Mouse (Mus musculus): ENCODE measurements around the gene Bmpr2.

Bmpr2 gene

GRCm38 (mm10) chr1:59902634-59903033, 139.4 kb downstream of the Bmpr2 start:
- no peak for DNase-seq

GRCm38 (mm10) chr1:59904630-59905295, 141.6 kb downstream of the Bmpr2 start:
- no peak for DNase-seq

GRCm38 (mm10) chr1:59905916-59906315, 142.7 kb downstream of the Bmpr2 start:
- no peak for DNase-seq

GRCm38 (mm10) chr1:59906819-59907521, 143.8 kb downstream of the Bmpr2 start:
- DNase-seq = no peak

GRCm38 (mm10) chr1:59907700-59908099, 144.5 kb downstream of the Bmpr2 start:
- DNase-seq = no peak

GRCm38 (mm10) chr1:59910941-59911340, 147.7 kb downstream of the Bmpr2 start:
- no peak for DNase-seq

GRCm38 (mm10) chr1:59912413-59913157, 149.4 kb downstream of the Bmpr2 start, which contains the start of gene Fam117b:
TSS of gene Fam117b (plus strand) at chr1:59913006.
- peak; percentile 99 for DNase-seq

- DNase-seq = peak; percentile 73
Observed at GRCm38 (mm10) chr1:59913195-59913868, 150.1 kb downstream of the Bmpr2 start.

- DNase-seq = no peak
Observed at GRCm38 (mm10) chr1:59913869-59914225, 150.6 kb downstream of the Bmpr2 start.

- DNase-seq = no peak
Observed at GRCm38 (mm10) chr1:59914799-59915198, 151.6 kb downstream of the Bmpr2 start.

- DNase-seq = no peak
Observed at GRCm38 (mm10) chr1:59915843-59916610, 152.8 kb downstream of the Bmpr2 start.

- peak; percentile 20 for DNase-seq
Observed at GRCm38 (mm10) chr1:59917401-59917800, 154.2 kb downstream of the Bmpr2 start.

GRCm38 (mm10) chr1:59918075-59918474, 154.9 kb downstream of the Bmpr2 start:
- DNase-seq = no peak

GRCm38 (mm10) chr1:59923201-59923600, 160.0 kb downstream of the Bmpr2 start:
- no peak for DNase-seq

GRCm38 (mm10) chr1:59923673-59924072, 160.5 kb downstream of the Bmpr2 start:
- DNase-seq = no peak

GRCm38 (mm10) chr1:59924411-59924810, 161.2 kb downstream of the Bmpr2 start:
- DNase-seq = no peak

GRCm38 (mm10) chr1:59926021-59926672, 162.9 kb downstream of the Bmpr2 start:
- no peak for DNase-seq

GRCm38 (mm10) chr1:59927131-59927680, 164.0 kb downstream of the Bmpr2 start:
- no peak for DNase-seq

Measured in thymus, postnatal 4 days (tissue).